Mouse (Mus musculus) hindbrain, embryonic 12.5 days (tissue): ENCODE results near the gene Tnfaip3. TPM values are rescaled to one million over a fixed set of nuclear protein-coding genes. Genes with fewer than 3 reads are reported as not detected.

ENCODE experiments used
- ATAC-seq: fragments of 200-750 bp; cut with Nextera tagmentation; 2 replicates; pipeline ENCODE4 v1.8.0; 2017; ENCODE audit warnings: moderate TSS enrichment; ENCODE audit not compliant: low FRiP score
- H3K27ac ChIP-seq: fragments of 300-500 bp; sonication (generic); 2 replicates; pipeline ENCODE4 v1.5.1; 2016; ENCODE audit warnings: mild to moderate bottlenecking
- H3K27me3 ChIP-seq: fragments of 300-500 bp; sonication (generic); 2 replicates; pipeline ENCODE4 v1.6.1; 2016; ENCODE audit warnings: mild to moderate bottlenecking
- H3K36me3 ChIP-seq: fragments of 300-500 bp; sonication (generic); 2 replicates; pipeline ENCODE4 v1.6.1; 2016; ENCODE audit warnings: mild to moderate bottlenecking
- H3K4me1 ChIP-seq: fragments of 300-500 bp; sonication (generic); 2 replicates; pipeline ENCODE4 v1.6.1; 2016
- H3K4me2 ChIP-seq: fragments of 300-500 bp; sonication (generic); replicated peaks from 2 replicates; pipeline ENCODE4 v1.6.1; 2016; ENCODE audit warnings: mild to moderate bottlenecking
- H3K4me3 ChIP-seq: fragments of 300-500 bp; sonication (generic); 2 replicates; pipeline ENCODE4 v1.5.1; 2016; ENCODE audit warnings: mild to moderate bottlenecking
- H3K9ac ChIP-seq: fragments of 300-500 bp; sonication (generic); 2 replicates; pipeline ENCODE4 v1.6.1; 2016; ENCODE audit warnings: mild to moderate bottlenecking, moderate library complexity
- H3K9me3 ChIP-seq: fragments of 300-500 bp; sonication (generic); replicated peaks from 2 replicates; pipeline ENCODE4 v1.6.1; 2016; ENCODE audit warnings: mild to moderate bottlenecking
- WGBS: fragments of 180-500 bp; shearing (Covaris S2); methylation state at CpG from one replicate; pipeline ENCODE4 v1.1.7; 2016; 5-methylcytosine and 5-hydroxymethylcytosine counted together
- polyA plus RNA-seq: library from polyadenylated mRNA; unstranded; fragments of >200 nt; fragmentation: Nextera tagmentation; extraction: Ambion mirVana; gene quantifications from 2 replicates; pipeline ENCODE4 v1.2.1, GENCODE M21; 2016

Tnfaip3 gene
- polyA plus RNA-seq, 1 experiment from 2014 or later: 2.0 TPM

GRCm38 (mm10) chr10:19011832-19012440 lies 3.5 kb downstream of the Tnfaip3 start:
- Histone ChIP-seq H3K4me1 (peaks cover 9% of the 10 kb centered on the region; the same call in 1 of the 2 replicates), H3K9me3 (no peaks in the 10 kb centered on the region)

GRCm38 (mm10) chr10:19010414-19010813 lies 5.0 kb downstream of the Tnfaip3 start:
- Histone ChIP-seq H3K9me3 (no peaks in the 10 kb centered on the region), H3K27ac (no peak overlapping the region), H3K9ac (no peak overlapping the region), H3K36me3 (0 out of 2 replicates have a peak, but pooled peaks cover under 1% of the 10 kb centered on the region), H3K4me3 (no peak overlapping the region), H3K27me3 (no peaks in the 10 kb centered on the region), H3K4me2 (no peak overlapping the region), H3K4me1 (peaks cover 6% of the 10 kb centered on the region; the same call in 1 of the 2 replicates)
- ATAC-seq: no peak
- 92% methylated on average over 8 of the region's 8 CpGs for WGBS

More at GRCm38 (mm10) chr10:19011832-19012440, 3.5 kb downstream of the Tnfaip3 start:
- peaks cover 5% of the 10 kb centered on the region for H3K27me3 ChIP-seq
- no peak for ATAC-seq
- no peak overlapping the region for H3K27ac ChIP-seq
- no peak overlapping the region for H3K4me3 ChIP-seq
- no peak overlapping the region for H3K9ac ChIP-seq
- H3K36me3 ChIP-seq: no peaks in the 10 kb centered on the region
- 93% methylated on average over 7 of the region's 7 CpGs for WGBS
- H3K4me2 ChIP-seq: no peak overlapping the region

DNA sequence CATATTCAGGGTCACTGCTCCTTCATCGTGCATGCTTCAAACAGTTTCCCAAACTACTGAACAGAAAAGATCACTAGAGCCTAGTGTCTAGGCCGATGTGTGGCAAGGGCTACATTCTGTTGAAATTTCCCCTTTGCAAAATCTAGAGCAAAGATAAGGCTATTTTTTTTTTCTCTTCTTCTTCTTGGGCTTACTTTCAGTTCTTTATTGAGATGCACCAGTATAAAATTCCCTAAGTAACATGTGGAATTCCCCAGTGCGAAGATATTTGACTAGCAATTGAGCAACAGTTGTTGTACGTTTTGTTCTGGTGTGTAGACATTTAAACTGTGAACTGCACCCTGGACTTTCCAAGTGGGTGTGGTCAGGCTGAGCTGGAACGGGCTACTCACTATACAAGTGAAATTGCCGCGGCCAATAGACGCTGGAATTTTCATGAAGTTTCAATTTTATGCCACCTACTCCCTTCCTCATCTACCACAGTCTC lies 6.2 kb downstream of the Tnfaip3 start:
- Histone ChIP-seq H3K27me3 (no peaks in the 10 kb centered on the region), H3K4me3 (no peak overlapping the region), H3K4me2 (no peak overlapping the region), H3K4me1 (peaks cover 2% of the 10 kb centered on the region; the same call in 1 of the 2 replicates), H3K9me3 (no peaks in the 10 kb centered on the region), H3K36me3 (peaks cover 12% of the 10 kb centered on the region; the same call in 1 of the 2 replicates), H3K9ac (no peak overlapping the region), H3K27ac (no peak overlapping the region)
- ATAC-seq: no peak
- 79% methylated on average over 8 of the region's 8 CpGs for WGBS

DNA sequence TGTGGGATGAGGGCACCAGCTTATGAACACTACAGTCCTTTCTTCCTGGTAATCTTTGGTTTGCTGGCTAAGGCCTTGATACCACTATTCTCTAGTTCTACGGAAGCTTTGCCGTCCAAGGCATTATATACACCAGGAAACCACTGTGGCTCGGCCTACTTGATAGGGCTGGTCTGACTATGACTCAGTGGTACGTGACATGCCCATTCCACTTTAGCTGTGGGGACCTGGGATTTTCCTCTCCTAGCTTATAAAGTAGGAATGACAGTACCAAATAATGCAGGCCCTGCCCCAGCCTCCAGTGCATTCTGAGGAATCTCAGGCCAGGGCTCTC lies 6.9 kb downstream of the Tnfaip3 start:
- no peak overlapping the region for H3K27ac ChIP-seq
- H3K4me3 ChIP-seq: no peak overlapping the region
- H3K9me3 ChIP-seq: no peaks in the 10 kb centered on the region
- no peaks in the 10 kb centered on the region for H3K27me3 ChIP-seq
- H3K36me3 ChIP-seq: peaks cover 15% of the 10 kb centered on the region; the same call in 1 of the 2 replicates
- H3K9ac ChIP-seq: no peak overlapping the region
- ATAC-seq: no peak
- H3K4me1 ChIP-seq: no peaks in the 10 kb centered on the region
- no peak overlapping the region for H3K4me2 ChIP-seq
- 96% methylated on average over 4 of the region's 4 CpGs for WGBS

DNA sequence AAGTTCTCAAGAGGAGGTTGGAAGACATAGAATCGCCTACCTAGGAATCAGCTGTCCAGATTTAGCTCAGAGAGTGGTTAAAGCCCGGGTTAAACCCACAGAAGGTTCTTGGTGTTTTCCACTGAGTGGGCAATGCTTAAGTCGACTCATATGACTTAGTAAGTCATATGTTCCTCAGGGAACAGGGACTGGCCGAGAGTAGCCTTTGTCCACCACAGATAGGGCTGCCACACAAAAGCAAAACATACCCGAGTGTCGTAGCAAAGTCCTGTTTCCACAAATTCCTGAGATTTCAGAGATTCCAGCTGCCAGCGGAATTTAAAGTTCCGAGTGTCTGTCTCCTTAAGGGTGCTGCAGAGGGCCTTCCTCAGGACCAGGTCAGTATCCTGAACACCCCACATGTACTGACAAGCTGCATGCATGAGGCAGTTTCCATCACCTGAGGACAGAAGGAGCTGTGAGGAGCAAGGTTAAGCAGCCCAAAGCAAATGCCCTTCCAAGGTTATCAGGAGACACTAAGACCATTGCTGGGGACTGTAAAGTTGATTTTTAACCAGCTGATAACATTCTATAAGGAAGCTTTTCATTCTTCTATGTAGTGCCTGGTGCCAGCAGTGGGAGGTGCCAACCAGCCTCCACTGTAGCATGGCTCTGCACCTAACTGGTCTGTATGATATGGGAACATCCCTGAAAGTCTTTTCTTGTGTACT lies 7.4 kb downstream of the Tnfaip3 start:
- whole genome bisulfite sequencing: 75% methylated on average over 8 of the region's 8 CpGs
- no peak overlapping the region for H3K27ac ChIP-seq
- no peaks in the 10 kb centered on the region for H3K9me3 ChIP-seq
- ATAC-seq: no peak
- H3K9ac ChIP-seq: no peak overlapping the region
- H3K4me1 ChIP-seq: no peaks in the 10 kb centered on the region
- H3K27me3 ChIP-seq: no peaks in the 10 kb centered on the region
- no peak overlapping the region for H3K4me3 ChIP-seq
- H3K36me3 ChIP-seq: peaks cover 19% of the 10 kb centered on the region; the same call in 1 of the 2 replicates
- no peak overlapping the region for H3K4me2 ChIP-seq

- Histone ChIP-seq H3K4me3 (no peak overlapping the region), H3K27me3 (no peaks in the 10 kb centered on the region), H3K36me3 (peaks cover 35% of the 10 kb centered on the region), H3K27ac (no peak overlapping the region), H3K4me2 (no peak overlapping the region), H3K4me1 (no peaks in the 10 kb centered on the region), H3K9me3 (no peaks in the 10 kb centered on the region), H3K9ac (no peak overlapping the region)
- 89% methylated on average over 12 of the region's 12 CpGs for WGBS
- ATAC-seq: no peak
These were observed 13.2 kb downstream of the Tnfaip3 start for GRCm38 (mm10) chr10:19002091-19002785.

DNA sequence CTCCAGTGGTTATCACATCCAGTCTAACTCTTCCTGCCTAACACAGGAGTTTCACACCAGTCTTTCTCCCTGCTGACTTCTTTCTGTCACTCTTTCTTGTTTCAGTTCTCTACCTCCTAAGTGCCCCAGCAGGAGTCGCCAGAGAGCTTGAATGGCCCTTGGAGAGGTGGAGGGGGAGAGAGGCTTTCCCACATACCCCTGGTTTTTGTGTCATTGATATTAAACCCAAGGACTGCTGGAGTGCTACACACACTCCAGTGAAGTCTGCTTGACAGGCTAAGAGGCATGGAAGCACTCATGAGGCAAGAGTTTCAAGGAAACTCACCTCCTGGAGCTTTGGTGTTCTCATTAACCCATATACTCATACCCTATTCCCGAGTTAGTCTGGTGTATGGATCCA lies 16.0 kb downstream of the Tnfaip3 start:
- WGBS: 77% methylated on average over 2 of the region's 2 CpGs
- H3K9me3 ChIP-seq: no peaks in the 10 kb centered on the region

GRCm38 (mm10) chr10:18996331-18996730 lies 19.1 kb downstream of the Tnfaip3 start:
- Histone ChIP-seq H3K36me3 (0 out of 2 replicates have a peak, but pooled peaks cover 3% of the 10 kb centered on the region), H3K27me3 (no peaks in the 10 kb centered on the region), H3K4me1 (no peaks in the 10 kb centered on the region), H3K4me2 (no peak overlapping the region), H3K4me3 (no peak overlapping the region), H3K27ac (no peak overlapping the region), H3K9me3 (no peaks in the 10 kb centered on the region), H3K9ac (no peak overlapping the region)
- no peak for ATAC-seq

More for the DNA sequence above, 16.0 kb downstream of the Tnfaip3 start:
- no peaks in the 10 kb centered on the region for H3K4me1 ChIP-seq
- no peaks in the 10 kb centered on the region for H3K27me3 ChIP-seq
- no peak overlapping the region for H3K4me2 ChIP-seq
- peaks cover 25% of the 10 kb centered on the region for H3K36me3 ChIP-seq
- no peak for ATAC-seq
- H3K27ac ChIP-seq: no peak overlapping the region
- no peak overlapping the region for H3K4me3 ChIP-seq
- no peak overlapping the region for H3K9ac ChIP-seq

DNA sequence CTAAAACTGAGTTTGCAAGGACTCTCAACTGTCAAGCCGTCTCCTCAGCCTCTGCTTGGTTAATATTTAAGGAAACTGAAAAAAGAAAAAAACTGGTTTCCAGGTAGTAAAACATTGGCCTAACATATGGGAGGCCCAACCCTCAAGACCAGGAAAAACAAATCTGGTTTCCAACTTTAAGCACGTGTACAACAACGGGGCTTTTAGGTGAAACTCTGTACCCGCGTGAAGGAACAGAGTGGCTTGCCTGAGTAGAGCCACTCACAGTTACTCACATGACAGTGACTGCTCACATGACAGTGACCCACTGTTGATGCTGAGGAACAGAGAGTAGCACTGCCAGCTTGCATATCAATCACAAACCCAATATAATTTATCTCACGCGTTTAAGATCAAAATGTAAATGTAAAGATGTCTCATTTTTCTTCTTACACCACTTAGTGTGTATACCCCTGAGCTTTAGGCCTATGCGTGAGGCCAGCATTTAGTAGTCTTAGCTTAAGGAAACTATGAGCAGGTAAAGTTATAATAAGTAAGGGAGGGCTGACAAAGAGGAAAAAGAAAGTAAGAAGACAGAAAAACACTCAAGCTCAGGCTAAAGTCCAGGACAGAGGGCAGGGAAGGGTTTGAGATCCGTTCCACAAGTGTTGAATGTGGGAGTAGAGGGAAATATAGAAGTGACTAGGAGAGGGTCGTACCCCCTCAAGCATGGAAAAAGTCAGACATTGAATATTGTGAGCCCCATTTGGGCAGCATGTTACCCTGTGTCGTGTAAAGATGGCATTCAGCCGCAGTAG lies 19.8 kb downstream of the Tnfaip3 start:
- no peak overlapping the region for H3K9ac ChIP-seq
- H3K4me1 ChIP-seq: no peaks in the 10 kb centered on the region
- ATAC-seq: no peak
- 91% methylated on average over 12 of the region's 12 CpGs for WGBS
- no peaks in the 10 kb centered on the region for H3K36me3 ChIP-seq
- H3K4me3 ChIP-seq: no peak overlapping the region
- no peak overlapping the region for H3K4me2 ChIP-seq
- H3K27me3 ChIP-seq: no peaks in the 10 kb centered on the region
- H3K27ac ChIP-seq: no peak overlapping the region
- H3K9me3 ChIP-seq: no peaks in the 10 kb centered on the region

- Histone ChIP-seq H3K27ac (no peak overlapping the region), H3K9me3 (no peaks in the 10 kb centered on the region), H3K27me3 (no peaks in the 10 kb centered on the region), H3K4me1 (no peaks in the 10 kb centered on the region), H3K4me2 (no peak overlapping the region), H3K4me3 (no peak overlapping the region), H3K36me3 (no peaks in the 10 kb centered on the region), H3K9ac (no peak overlapping the region)
- ATAC-seq: no peak
- WGBS: 90% methylated on average over 4 of the region's 4 CpGs
These were observed 22.5 kb downstream of the Tnfaip3 start for GRCm38 (mm10) chr10:18992971-18993370.

DNA sequence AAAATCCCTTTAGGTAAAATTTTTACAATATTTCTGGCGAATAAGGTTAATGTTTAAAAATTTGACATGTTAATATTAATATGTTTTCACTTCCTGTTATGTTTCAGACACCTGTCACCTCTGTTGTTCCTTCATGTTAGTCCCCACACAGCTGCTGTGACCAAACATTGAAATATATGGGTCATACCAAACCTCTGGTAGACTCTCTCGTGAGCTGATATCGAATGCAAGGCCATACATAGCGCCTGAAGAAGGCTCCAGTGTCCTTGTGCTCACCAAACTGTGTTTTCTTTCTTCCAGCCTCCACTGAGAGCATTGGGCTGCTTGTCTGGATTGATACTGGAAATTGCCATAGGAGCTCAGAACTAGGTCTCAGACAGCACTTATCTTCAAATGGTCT lies 24.4 kb downstream of the Tnfaip3 start:
- Histone ChIP-seq H3K27ac (no peak overlapping the region), H3K4me3 (no peak overlapping the region), H3K27me3 (no peaks in the 10 kb centered on the region), H3K9ac (no peak overlapping the region), H3K9me3 (no peaks in the 10 kb centered on the region), H3K36me3 (no peaks in the 10 kb centered on the region), H3K4me1 (peaks cover 6% of the 10 kb centered on the region), H3K4me2 (no peak overlapping the region)
- no peak for ATAC-seq
- 89% methylated on average over 4 of the region's 4 CpGs for WGBS

GRCm38 (mm10) chr10:18987907-18988199 lies 27.6 kb downstream of the Tnfaip3 start:
- no peak overlapping the region for H3K27ac ChIP-seq
- ATAC-seq: no peak
- 68% methylated on average over 2 of the region's 2 CpGs for WGBS

More at GRCm38 (mm10) chr10:18987907-18988199, 27.6 kb downstream of the Tnfaip3 start:
- Histone ChIP-seq H3K4me3 (no peak overlapping the region), H3K27me3 (no peaks in the 10 kb centered on the region), H3K36me3 (no peaks in the 10 kb centered on the region), H3K4me1 (peaks cover 6% of the 10 kb centered on the region), H3K4me2 (no peak overlapping the region), H3K9me3 (no peaks in the 10 kb centered on the region), H3K9ac (no peak overlapping the region)
